Mouse (Mus musculus) lung, embryonic 14.5 days (tissue): Measurements from ENCODE around the gene Pygm. TPM values are rescaled to one million over a fixed set of nuclear protein-coding genes. Genes with fewer than 3 reads are reported as not detected.
A peak's percentile ranks its signal among the peaks of the same experiment; 100 is the strongest.

Source experiments
- ATAC-seq: fragments of 200-750 bp; cut with Nextera tagmentation; 2 replicates; pipeline ENCODE4 v1.8.0; 2017; ENCODE audit warnings: mild to moderate bottlenecking, moderate TSS enrichment, moderate library complexity; ENCODE audit not compliant: insufficient read depth
- DNase-seq: peaks from one replicate; pipeline ENCODE4 v3.0.0-alpha.2; 2015
- H3K27ac ChIP-seq: fragments of 300-500 bp; sonication (generic); 2 replicates; pipeline ENCODE4 v1.5.1; 2014; ENCODE audit warnings: low read depth, mild to moderate bottlenecking, moderate library complexity
- H3K27me3 ChIP-seq: fragments of 300-500 bp; sonication (generic); 2 replicates; pipeline ENCODE4 v1.6.1; 2014; ENCODE audit warnings: low read length, control low read depth; ENCODE audit not compliant: insufficient read depth
- H3K36me3 ChIP-seq: fragments of 300-500 bp; sonication (generic); 2 replicates; pipeline ENCODE4 v1.6.1; 2014; ENCODE audit warnings: control low read depth; ENCODE audit not compliant: insufficient read depth
- H3K4me1 ChIP-seq: fragments of 300-500 bp; sonication (generic); 2 replicates; pipeline ENCODE4 v1.6.1; 2014; ENCODE audit warnings: antibody characterized with exemption, control low read depth; ENCODE audit not compliant: insufficient read depth
- H3K4me2 ChIP-seq: fragments of 300-500 bp; sonication (generic); 2 replicates; pipeline ENCODE4 v1.6.1; 2014; ENCODE audit warnings: mild to moderate bottlenecking
- H3K4me3 ChIP-seq: fragments of 300-500 bp; sonication (generic); 2 replicates; pipeline ENCODE4 v1.5.1; 2014; ENCODE audit warnings: low read depth, low read length
- H3K9ac ChIP-seq: fragments of 300-500 bp; sonication (generic); 2 replicates; pipeline ENCODE4 v1.6.1; 2014
- H3K9me3 ChIP-seq: fragments of 300-500 bp; sonication (generic); 2 replicates; pipeline ENCODE4 v1.6.1; 2016; ENCODE audit warnings: low read depth, low read length, control low read depth
- CTCF ChIP-seq: IDR thresholded peaks from 2 replicates; pipeline ENCODE4 v1.5.1; 2016; ENCODE audit warnings: antibody characterized with exemption, low read depth
- WGBS: fragments of 180-500 bp; shearing (Covaris S2); extraction: QIAGEN DNeasy Blood & Tissue Kit; methylation state at CpG from one replicate; pipeline ENCODE4 v1.1.7; 2014; 5-methylcytosine and 5-hydroxymethylcytosine counted together
- polyA plus RNA-seq: library from polyadenylated mRNA; unstranded; fragments of >200 nt; fragmentation: Nextera tagmentation; extraction: Ambion mirVana; gene quantifications from 2 replicates; pipeline ENCODE4 v1.2.1, GENCODE M21; 2014

Pygm gene
- polyA plus RNA-seq, 1 experiment from 2014 or later, result 6.1 TPM

- 78% methylated on average over 22 of the region's 22 CpGs for WGBS
- no peak for DNase-seq
- Histone ChIP-seq H3K27me3 (peaks cover 29% of the 10 kb centered on the region), H3K4me1 (peaks cover 6% of the 10 kb centered on the region; the same call in 1 of the 2 replicates), H3K27ac (no peak overlapping the region), H3K9ac (no peak overlapping the region), H3K9me3 (no peaks in the 10 kb centered on the region), H3K4me2 (no peak overlapping the region; the same call in 1 of the 2 replicates), H3K36me3 (no peaks in the 10 kb centered on the region), H3K4me3 (no peak overlapping the region)
- ATAC-seq, result no peak
- TF ChIP-seq CTCF, result no peak
Measured at GRCm38 (mm10) chr19:6397582-6398249, 13.5 kb downstream of the Pygm start.

GRCm38 (mm10) chr19:6398447-6399284 lies 14.5 kb downstream of the Pygm start:
- no peaks in the 10 kb centered on the region for H3K36me3 ChIP-seq
- peak; percentile 30; the same call in 1 of the 2 replicates for ATAC-seq
- H3K4me1 ChIP-seq, result peaks cover 6% of the 10 kb centered on the region; the same call in 1 of the 2 replicates
- 0 out of 2 replicates have a peak overlapping the region, but pooled peaks have one; percentile 36 for H3K27ac ChIP-seq
- H3K4me3 ChIP-seq, result peak overlapping the region; percentile 60
- WGBS, result under 1% methylated on average over 39 of the region's 39 CpGs
- DNase-seq, result peak; percentile 68
- peaks cover 29% of the 10 kb centered on the region for H3K27me3 ChIP-seq
- H3K9me3 ChIP-seq, result no peaks in the 10 kb centered on the region
- H3K4me2 ChIP-seq, result peak overlapping the region; percentile 99
- H3K9ac ChIP-seq, result peak overlapping the region; percentile 56
- TF ChIP-seq CTCF, result no peak

- H3K4me1 ChIP-seq, result peaks cover 6% of the 10 kb centered on the region; the same call in 1 of the 2 replicates
- peaks cover 29% of the 10 kb centered on the region for H3K27me3 ChIP-seq
- no peaks in the 10 kb centered on the region for H3K9me3 ChIP-seq
- no peak for TF ChIP-seq CTCF
- H3K27ac ChIP-seq, result 0 out of 2 replicates have a peak within 1 kb of the TSS, but pooled peaks have one; percentile 36
- peak within 1 kb of the TSS; percentile 99 for H3K4me2 ChIP-seq
- WGBS, result under 1% methylated on average over 86 of the region's 87 CpGs
- peak within 1 kb of the TSS; percentile 60 for H3K4me3 ChIP-seq
- ATAC-seq (peak; percentile 13; the same call in 1 of the 2 replicates), DNase-seq (peak; percentile 53)
- no peaks in the 10 kb centered on the region for H3K36me3 ChIP-seq
- peak within 1 kb of the TSS; percentile 56 for H3K9ac ChIP-seq
Measured at GRCm38 (mm10) chr19:6399285-6400095, 15.3 kb downstream of the Pygm start, which contains the start of gene Rasgrp2. Rasgrp2 (plus strand) TSS chr19:6399340.

- ATAC-seq, result 0 out of 2 replicates have a peak, but pooled peaks have one; percentile 7
- Histone ChIP-seq H3K4me2 (peak overlapping the region; percentile 99), H3K4me1 (peaks cover 6% of the 10 kb centered on the region; the same call in 1 of the 2 replicates), H3K4me3 (peak overlapping the region; percentile 60), H3K36me3 (no peaks in the 10 kb centered on the region), H3K27ac (no peak overlapping the region; the same call in 1 of the 2 replicates), H3K27me3 (peaks cover 29% of the 10 kb centered on the region), H3K9me3 (no peaks in the 10 kb centered on the region), H3K9ac (peak overlapping the region; percentile 56)
- no peak for TF ChIP-seq CTCF
- WGBS, result 3% methylated on average over 29 of the region's 29 CpGs
- peak; percentile 47 for DNase-seq
Measured at GRCm38 (mm10) chr19:6400096-6401086, 16.2 kb downstream of the Pygm start.

GRCm38 (mm10) chr19:6401131-6401815 lies 17.1 kb downstream of the Pygm start:
- Histone ChIP-seq H3K4me1 (peaks cover 6% of the 10 kb centered on the region; the same call in 1 of the 2 replicates), H3K9me3 (no peaks in the 10 kb centered on the region), H3K36me3 (no peaks in the 10 kb centered on the region), H3K4me3 (peak overlapping the region; percentile 60), H3K9ac (peak overlapping the region; percentile 38; the same call in 1 of the 2 replicates), H3K27ac (no peak overlapping the region; the same call in 1 of the 2 replicates), H3K27me3 (peaks cover 29% of the 10 kb centered on the region), H3K4me2 (peak overlapping the region; percentile 99)
- DNase-seq, result peak; percentile 77
- TF ChIP-seq CTCF, result peak; percentile 89
- ATAC-seq, result peak; percentile 54
- under 1% methylated on average over 32 of the region's 32 CpGs for WGBS
